Mouse (Mus musculus) monocyte, adult 5-6 weeks (primary cell): ENCODE data around the gene Nectin1. TPM values are rescaled to one million over a fixed set of nuclear protein-coding genes. Genes with fewer than 3 reads are reported as not detected.

Experiments
- ATAC-seq: fragments of 153-309, 156-312 bp; replicated peaks from 2 replicates; pipeline ENCODE4 v1.8.0; 2017; ENCODE audit warnings: mild to moderate bottlenecking; ENCODE audit not compliant: low TSS enrichment, insufficient number of reproducible peaks, severe bottlenecking, poor library complexity, low FRiP score
- total RNA-seq: library from RNA; stranded (forward); fragments of 200-1000, 200-491, 200-594 nt; gene quantifications from 3 replicates; pipeline ENCODE4 v1.2.3, GENCODE M21; 2017

The Nectin1 gene
- total RNA-seq, 1 experiment from 2014 or later = 7.2 TPM

DNA sequence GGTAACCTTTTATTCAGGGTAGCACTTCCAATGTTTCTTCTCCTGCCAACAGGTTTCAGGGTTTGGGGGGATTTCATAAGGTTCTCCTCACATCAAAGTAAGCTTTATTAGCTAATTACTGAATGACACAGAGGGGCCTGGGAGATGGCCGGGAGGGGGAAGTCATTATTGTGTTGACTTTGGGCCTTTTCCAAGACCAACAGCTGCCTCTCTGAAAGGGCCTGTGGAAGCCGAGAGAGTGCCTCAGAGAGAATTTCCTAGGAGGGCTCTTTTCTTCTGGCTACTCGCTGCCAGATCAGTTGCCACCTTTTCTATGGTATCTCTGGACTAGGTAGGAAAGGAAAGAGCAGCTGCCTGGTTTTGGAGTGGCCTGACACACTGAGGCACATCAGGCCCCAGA lies 6.5 kb upstream of the Nectin1 start:
- ATAC-seq = no peak

DNA sequence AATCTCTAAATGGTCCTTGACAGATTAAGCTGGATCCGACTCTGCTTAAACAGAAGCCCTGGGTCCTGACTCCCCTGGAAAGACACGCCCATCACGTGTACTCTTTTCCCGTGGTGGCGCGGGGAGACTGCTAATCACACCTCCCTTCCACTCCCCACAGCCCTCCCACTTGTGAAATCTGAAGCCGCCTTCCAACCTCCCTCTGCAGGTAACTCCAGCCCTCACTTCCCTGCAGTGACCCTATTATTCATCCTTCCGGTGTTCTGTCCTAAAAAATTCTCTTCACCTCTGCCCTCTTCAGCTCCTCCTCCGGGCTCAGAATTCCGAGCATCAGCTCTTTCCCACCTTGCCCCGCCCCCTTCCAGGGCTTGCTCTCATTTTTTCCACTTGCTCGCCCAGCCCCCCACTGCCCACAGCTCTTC lies 5.9 kb upstream of the Nectin1 start:
- no peak for ATAC-seq

DNA sequence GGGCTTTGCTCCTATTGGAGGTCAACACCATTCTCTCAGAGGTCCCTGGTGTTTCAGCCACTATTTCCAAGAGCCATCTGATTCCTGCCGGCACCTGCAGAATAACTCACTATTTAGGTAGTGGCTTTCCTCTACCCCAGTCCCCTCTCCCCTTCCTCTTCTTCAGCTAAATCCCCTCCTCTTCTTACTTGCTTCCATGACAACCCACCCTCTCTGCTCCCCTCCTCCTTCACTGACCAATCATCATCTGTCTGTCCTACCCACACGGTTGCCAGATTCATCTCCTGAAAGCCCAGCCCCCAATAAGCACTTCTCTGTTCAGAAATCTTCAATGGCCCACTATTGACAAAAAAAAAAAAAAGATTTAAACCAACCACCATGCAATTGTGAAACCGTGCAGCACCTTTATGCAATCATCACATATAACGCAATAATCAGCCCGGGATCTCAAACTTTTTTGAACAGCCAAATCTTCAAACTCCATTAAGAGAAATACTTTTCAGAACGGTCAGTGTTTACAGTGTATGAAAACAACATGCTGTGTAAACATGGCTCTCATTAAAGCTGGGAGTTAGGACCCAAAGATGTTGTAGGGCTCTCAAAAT lies 5.2 kb upstream of the Nectin1 start:
- ATAC-seq = no peak

DNA sequence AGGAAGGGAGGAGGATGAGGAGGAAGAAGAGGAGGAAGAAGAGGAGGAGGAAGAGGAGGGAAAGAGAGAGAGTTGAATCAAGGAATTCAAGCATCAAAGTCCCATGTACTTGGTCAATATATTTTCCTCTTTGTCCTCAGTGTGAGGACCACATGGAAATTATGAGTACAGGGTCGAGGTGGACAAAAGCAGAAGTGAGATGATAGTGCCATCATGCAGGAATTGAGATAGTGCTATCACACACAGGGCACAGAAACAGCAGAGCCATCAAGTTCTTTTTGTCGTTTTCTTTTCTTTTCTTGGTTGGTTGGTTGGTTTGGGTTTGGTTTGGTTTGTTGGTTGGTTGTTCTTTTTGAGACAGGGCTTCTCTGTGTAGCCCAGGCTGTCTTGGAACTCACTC lies 2.5 kb upstream of the Nectin1 start:
- no peak for ATAC-seq

DNA sequence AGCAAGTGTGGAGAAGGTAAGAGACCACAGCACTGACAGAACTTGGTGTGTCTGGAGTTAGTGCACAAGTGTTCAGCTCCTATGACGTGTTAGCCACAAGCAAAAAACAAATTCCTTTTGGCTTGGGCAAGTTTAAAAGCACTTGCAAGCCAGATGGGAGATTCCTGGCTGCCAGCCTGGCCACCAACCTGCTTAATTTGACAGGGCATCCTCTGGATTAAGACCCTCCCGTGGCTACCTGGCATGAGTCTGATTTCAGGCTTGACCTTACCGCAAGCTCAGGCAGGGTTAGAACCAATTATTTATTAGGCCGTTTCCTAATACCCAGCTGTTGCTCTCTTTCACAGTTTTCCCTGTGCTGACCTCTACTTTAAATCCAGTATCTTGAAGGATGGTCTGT lies 1.7 kb upstream of the Nectin1 start:
- ATAC-seq = no peak

DNA sequence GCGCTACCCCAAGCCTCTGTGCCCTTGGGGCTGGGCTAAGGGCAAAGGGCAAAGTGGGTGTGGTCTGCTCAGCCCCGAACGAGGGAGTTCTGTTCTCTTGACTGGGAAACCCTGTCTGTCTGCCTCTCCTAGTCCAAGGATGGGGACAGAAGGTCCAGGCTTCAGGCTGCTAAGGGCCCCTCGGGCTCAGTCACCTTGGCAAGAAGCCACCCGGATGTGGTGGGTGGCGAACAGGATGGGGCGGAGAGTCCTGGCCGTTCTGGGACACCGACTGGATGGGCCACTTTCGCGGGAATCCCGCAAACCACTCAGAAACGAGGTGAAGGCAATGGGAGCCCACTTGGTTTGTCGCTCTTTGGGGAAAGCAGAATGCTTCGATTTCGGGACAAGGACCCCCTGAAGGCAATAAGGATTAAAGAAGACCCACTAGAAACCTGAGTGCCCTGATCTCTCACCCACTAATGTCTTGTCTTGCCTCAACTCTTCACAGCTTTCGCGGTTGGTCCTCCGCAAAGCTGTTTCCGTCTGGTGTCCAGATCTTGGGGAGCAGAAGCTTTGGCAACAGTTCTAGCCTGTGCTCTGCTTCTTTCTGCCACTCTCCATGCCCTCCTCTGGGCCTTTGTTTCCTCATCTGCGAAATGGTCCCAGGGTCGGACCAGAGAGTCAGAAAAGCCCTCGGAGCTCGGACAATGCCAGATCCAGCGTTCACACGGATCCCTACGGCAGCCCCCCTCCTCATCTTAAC lies 710 bp upstream of the Nectin1 start:
- no peak for ATAC-seq

DNA sequence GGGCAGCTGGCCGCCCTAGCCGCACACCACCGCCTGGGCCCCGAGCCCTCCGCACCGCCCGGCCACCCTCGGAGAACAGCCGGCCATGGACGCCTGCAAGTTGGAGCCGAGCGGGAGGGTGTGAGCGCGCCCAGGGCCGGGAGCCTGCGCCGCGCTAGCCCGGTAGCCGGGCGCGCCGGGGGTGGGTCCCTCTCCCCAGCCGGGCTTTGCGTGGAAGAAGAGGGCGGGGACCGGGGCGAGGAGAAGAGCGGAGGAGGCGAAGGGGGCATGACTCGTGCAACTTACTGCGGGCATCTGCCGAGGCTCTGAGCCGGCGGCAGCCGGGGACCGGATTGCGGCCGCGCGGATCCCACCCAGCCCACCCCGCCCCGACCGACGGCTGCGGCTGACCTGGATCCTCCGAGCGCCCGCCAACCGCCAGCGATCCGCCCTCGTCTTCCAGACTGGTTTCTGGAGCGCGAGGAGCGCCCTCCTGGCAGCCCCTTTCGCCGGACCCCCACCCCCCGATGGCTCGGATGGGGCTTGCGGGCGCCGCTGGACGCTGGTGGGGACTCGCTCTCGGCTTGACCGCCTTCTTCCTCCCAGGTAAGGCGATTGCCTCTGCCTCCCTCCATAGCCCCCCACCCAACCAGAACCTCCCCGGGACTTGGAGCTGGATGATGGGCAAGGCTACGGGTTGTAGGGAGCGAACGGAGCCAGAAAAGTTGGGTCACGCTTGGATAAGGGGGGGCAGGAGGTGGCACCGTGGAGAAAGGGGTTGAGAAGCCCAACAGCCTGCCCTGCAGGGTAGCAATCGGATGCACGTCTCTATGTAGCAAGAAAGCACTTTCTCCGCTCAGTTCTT lies 576 bp downstream of the Nectin1 start:
- no peak for ATAC-seq

DNA sequence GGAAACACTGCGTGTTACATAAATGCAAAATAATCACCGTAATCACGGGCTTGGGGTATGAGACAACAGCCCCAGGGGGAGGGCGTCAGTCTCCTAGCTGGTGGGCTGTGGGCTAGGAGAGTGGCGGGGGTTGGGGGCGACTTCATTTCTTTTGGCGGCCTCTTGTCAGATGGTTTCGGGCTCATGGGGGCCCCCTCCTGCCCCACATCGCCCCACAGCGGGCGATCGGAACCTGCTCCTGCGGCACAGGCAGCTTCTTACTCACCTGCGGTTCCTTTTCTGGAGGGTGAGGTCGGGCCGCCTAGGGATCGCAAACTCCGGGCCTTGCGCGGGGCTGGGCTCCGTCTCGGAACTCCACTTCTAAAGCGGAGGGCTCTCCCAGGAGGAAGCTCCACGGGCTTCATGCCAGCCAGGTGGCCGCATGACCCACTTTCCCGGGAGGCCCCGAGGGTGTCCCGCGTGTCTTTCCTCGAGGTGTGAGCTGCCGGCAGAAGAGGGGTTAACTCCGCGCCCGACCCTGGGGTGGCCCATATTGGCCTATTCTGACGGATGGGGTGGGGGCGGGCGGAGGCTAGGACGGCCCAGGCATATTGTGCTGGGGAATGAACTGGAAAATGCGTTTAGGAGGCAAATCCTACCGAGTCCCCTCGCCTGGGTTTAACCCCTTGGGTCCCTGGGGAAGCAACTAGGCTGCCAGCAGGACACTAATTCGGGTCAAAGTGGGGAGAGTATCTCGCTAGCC lies 1.4 kb downstream of the Nectin1 start:
- no peak for ATAC-seq

DNA sequence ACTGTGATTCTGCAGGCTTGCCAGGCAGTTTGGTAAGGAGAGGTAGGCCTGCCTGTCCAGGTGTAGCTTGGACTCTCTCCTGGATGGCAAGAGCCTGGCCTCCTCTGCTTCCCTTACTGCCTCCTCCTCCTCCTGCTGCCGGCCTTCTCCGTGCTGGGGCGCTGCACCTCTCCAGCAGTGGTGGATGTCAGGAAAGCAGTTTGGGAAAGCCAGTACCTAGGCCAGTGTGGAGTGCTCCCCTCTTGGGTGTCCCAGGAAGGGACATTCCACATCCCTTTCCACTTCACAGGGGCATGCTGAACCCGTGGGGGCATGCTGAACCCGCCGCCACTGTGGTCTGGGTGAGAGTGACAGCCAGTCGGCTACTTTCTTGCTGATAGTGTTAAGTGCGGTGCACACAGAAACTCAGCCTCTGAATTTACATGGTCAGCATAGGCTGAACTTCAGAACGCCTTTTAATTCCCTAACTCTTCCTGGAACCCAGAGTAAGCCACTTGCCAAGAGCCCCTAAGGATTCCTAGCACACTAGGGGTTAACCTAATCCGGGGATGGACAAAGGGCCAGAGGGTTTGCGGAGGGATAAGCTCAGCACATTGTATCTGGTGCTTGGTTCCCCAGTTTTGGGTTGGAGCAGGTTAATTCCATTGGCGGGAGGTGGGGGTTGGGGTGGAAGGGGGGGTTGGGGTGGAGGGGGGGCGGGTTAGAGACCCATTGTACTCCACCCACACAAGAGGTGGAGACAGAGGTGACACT lies 2.3 kb downstream of the Nectin1 start:
- ATAC-seq = no peak

DNA sequence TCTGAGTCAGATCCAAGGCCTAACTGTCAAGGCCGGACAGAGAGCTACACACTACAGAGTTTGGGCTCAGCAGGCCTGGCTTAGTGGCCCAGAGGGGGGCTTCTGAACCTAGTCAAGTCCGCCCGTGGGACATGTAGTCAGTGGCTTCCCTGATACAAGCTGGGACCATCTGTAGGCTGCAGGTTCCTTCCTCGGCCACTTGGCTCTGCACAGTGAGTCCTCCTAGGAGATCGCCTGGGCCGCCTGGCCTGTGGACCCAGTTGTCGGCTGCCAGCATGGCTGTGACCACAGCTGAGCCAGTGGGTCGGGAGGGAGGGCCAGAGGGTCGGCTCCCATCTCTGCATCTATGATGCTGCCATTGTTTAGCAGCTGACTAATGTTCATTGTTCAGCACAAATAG lies 3.9 kb downstream of the Nectin1 start:
- no peak for ATAC-seq

DNA sequence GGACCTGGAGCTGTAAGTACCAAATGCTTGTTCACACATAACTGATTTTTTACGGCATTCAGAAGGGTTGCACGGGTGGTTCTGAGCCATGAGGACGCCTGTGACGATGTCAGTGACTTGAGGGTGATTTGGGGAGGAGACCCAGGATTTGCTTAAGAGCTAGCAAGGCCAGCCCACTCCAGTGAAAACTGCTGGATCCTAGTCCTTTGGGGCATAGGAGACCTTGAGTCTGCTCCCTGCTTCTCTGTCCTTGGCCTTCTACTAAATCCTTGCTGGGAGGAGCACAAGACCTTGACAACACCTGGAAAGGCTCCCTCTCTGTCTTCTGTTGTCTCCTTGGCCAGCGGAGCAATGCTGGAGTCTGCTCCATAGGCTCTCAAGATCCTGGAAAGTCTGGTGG lies 4.7 kb downstream of the Nectin1 start:
- ATAC-seq = no peak

DNA sequence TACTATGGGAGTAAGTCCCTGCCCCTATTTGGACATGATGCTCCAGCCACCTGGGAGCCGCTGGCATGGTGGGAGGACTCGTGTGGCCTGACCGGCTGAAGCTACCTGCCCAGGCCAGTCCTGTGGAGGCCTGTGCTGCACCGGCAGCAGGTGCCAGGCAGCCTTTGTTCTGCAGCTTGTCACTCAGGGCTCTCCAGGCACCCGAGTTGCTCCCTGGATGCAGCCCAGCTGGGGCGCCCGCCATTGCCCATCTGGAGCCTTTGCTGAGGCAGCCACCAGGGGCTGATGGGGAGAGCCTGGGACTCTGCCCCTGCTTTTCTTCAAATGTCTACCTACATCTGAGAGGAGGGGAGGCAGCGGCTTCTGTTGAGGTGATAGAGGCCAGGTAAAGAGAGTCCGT lies 6.3 kb downstream of the Nectin1 start:
- ATAC-seq = no peak

DNA sequence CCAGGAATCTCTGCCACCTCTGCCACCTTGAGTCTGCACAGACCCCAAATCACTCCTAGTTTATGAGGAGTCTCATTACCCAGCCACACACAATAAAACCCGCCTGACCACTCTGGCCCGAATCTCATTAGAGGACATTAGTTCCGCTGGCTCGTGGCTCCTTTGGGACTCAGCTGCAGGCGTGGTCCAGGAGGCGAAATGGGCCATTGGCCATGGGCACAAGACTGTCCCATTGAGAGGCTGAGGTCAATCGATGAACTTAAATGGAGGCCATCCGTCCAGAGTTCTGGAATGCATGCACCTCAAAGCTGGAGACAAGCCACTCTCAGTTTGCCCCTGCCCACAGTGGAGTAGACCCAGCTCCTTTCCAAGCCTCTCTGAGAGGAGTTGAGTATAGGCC lies 7.3 kb downstream of the Nectin1 start:
- no peak for ATAC-seq

DNA sequence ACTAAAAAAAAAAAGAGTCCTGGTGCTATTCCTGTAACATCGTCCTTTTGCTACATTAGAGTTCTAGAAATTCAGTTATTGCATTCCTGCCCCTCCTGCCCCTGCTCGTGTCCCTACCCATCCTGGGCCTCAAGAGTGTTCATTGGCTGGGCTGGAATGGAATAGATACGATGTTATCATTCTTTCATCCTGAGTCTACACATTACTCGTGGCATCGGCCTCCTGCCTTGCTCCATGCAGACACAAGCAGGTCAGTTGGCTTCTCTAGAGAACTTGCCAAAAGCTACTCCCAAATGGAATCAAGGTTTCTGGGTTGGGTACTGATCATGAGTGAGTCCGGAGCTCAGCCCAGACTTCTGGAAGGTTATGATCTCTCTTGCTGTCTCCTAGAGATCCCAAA lies 9.7 kb downstream of the Nectin1 start:
- no peak for ATAC-seq

DNA sequence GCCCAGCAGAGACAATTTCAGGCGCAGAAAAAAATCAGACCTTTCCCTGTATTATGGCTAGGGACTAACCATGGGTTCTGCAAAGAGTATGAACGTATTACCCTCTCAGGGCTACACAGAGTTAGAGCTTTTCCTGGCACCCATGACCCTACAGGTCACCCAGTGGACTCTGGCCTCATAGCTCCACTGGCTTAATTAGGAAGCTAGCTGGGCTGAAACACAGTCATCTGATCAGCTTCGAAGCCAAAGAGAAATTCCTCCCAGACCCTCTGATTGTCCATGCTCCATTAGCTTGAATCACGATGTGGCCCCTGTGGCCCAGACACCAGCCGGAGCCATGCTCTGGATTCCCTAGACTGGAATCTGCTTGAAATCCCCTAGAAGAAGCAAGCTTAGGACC lies 10.3 kb downstream of the Nectin1 start:
- ATAC-seq = no peak

DNA sequence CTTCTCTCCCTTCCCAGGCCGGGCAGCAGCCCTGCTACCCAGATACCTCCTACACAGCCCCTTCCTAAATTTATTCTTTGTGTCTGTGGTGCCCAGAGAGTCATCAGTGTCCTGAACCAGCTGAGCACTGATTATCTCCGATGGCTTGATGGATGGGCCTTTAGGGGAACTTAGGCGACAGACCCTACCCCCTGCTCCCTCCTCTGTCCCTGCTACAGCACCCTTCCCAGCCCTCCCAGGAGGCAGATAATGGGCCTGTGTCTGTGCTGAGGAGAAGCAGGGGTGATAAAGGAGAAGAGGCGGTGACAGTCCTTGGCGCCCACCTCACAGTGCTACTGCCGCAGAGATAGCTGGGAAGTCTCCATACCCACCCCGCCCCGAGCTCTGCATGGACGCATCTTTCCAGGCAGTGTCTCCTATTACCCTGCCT lies 11.0 kb downstream of the Nectin1 start:
- no peak for ATAC-seq

DNA sequence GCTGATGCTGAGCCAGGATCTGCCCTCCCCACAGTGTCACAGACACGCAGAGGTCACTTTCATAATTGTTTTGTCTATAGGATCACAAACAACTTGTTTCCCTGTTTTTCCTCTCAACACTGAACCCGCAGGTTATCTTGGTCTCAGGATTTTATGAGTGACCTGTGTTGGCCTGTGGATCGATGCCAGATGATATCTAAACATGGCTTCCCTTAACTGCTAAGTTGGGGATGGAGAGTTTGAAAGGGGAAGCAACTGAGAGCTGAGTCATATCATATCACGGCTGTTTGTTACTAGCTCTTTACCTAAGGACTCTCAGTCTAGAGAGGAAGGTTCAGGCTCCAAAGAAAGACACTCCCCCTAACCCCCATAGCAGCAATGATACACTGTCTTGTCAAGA lies 11.7 kb downstream of the Nectin1 start:
- 0 out of 2 replicates have a peak, but pooled peaks have one; percentile 24 for ATAC-seq

DNA sequence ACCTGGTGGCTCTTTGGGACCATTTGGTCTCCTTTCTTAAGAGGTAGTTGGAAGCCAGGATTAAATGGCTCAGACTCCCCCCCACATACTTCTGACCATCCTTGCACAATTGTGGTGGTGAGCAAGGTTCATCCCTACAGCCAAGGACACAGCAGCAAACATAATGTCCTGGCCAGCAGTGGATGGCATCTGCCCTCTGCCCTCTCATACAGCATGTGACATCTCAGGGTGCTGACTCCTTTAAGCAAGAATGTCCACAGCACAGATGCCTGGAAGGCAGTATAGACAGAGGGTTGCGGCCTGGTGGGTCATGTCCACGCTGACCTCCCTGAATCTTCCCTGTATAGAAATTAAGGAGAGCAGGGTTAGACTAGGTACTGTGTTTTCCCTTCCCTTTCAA lies 12.1 kb downstream of the Nectin1 start:
- ATAC-seq = no peak
